Mouse (Mus musculus): ENCODE data around the gene Scn4b. TPM values are rescaled to one million over a fixed set of nuclear protein-coding genes. Genes with fewer than 3 reads are reported as not detected.

The Scn4b gene
- 0.34 and 1.0 TPM in 2 replicates for polyA plus RNA-seq (2012; rRNA removed)

GRCm38 (mm10) chr9:45138191-45139032 is at the start of gene Scn4b:
Scn4b (plus strand) TSS chr9:45138395.
- under 1% methylated on average over 75 of the region's 76 CpGs for WGBS
- no peak for DNase-seq
- TF ChIP-seq CTCF (IDR thresholded peaks at IDR 0.05; ENCODE audit: insufficient read depth, low read length) (no peak), POLR2A (IDR thresholded peaks at IDR 0.05; ENCODE audit: borderline replicate concordance, extremely low read depth, low read depth, low read length) (no peak)
- Histone ChIP-seq H3K4me1 (ENCODE audit: control insufficient read depth, insufficient read depth, low read length) (no peaks in the 10 kb centered on the region), H3K4me3 (replicated peaks; ENCODE audit: extremely low read depth, low read depth, low read length) (peak within 1 kb of the TSS; percentile 5)

GRCm38 (mm10) chr9:45090811-45091210 is 47.4 kb upstream of the Scn4b start:
- 69% methylated on average over 3 of the region's 3 CpGs for WGBS
- TF ChIP-seq POLR2A (IDR thresholded peaks at IDR 0.05; ENCODE audit: borderline replicate concordance, extremely low read depth, low read depth, low read length): no peak
- no peak for TF ChIP-seq CTCF (IDR thresholded peaks at IDR 0.05; ENCODE audit: insufficient read depth, low read length)
- DNase-seq: no peak

GRCm38 (mm10) chr9:45092641-45093040 is 45.6 kb upstream of the Scn4b start:
- no peak overlapping the region for H3K4me3 ChIP-seq (replicated peaks; ENCODE audit: extremely low read depth, low read depth, low read length)
- WGBS: 26% methylated on average over 4 of the region's 4 CpGs
- DNase-seq: peak; percentile 23
- TF ChIP-seq POLR2A (IDR thresholded peaks at IDR 0.05; ENCODE audit: borderline replicate concordance, extremely low read depth, low read depth, low read length) (no peak), CTCF (IDR thresholded peaks at IDR 0.05; ENCODE audit: insufficient read depth, low read length) (no peak)
- H3K4me1 ChIP-seq (ENCODE audit: control insufficient read depth, insufficient read depth, low read length): peaks cover 3% of the 10 kb centered on the region

More at GRCm38 (mm10) chr9:45090811-45091210, 47.4 kb upstream of the Scn4b start:
- Histone ChIP-seq H3K4me3 (replicated peaks; ENCODE audit: extremely low read depth, low read depth, low read length) (no peak overlapping the region), H3K4me1 (ENCODE audit: control insufficient read depth, insufficient read depth, low read length) (peaks cover 3% of the 10 kb centered on the region)

- peaks cover 3% of the 10 kb centered on the region for H3K4me1 ChIP-seq (ENCODE audit: control insufficient read depth, insufficient read depth, low read length)
- TF ChIP-seq CTCF (IDR thresholded peaks at IDR 0.05; ENCODE audit: insufficient read depth, low read length) (no peak), POLR2A (IDR thresholded peaks at IDR 0.05; ENCODE audit: borderline replicate concordance, extremely low read depth, low read depth, low read length) (no peak)
- no peak overlapping the region for H3K4me3 ChIP-seq (replicated peaks; ENCODE audit: extremely low read depth, low read depth, low read length)
- peak; percentile 14 for DNase-seq
- 44% methylated on average over 6 of the region's 6 CpGs for WGBS
Measured at GRCm38 (mm10) chr9:45095149-45095937, 42.9 kb upstream of the Scn4b start.

GRCm38 (mm10) chr9:45097877-45098276 is 40.3 kb upstream of the Scn4b start:
- DNase-seq: no peak
- no peak overlapping the region for H3K4me3 ChIP-seq (replicated peaks; ENCODE audit: extremely low read depth, low read depth, low read length)
- no peaks in the 10 kb centered on the region; the same call in 1 of the 2 replicates for H3K4me1 ChIP-seq (ENCODE audit: control insufficient read depth, insufficient read depth, low read length)
- TF ChIP-seq CTCF (IDR thresholded peaks at IDR 0.05; ENCODE audit: insufficient read depth, low read length) (no peak), POLR2A (IDR thresholded peaks at IDR 0.05; ENCODE audit: borderline replicate concordance, extremely low read depth, low read depth, low read length) (no peak)
- WGBS: 80% methylated on average over 5 of the region's 5 CpGs

- 41% methylated on average over 3 of the region's 3 CpGs for WGBS
- H3K4me3 ChIP-seq (replicated peaks; ENCODE audit: extremely low read depth, low read depth, low read length): no peak overlapping the region
- no peaks in the 10 kb centered on the region; the same call in 1 of the 2 replicates for H3K4me1 ChIP-seq (ENCODE audit: control insufficient read depth, insufficient read depth, low read length)
- no peak for DNase-seq
- TF ChIP-seq POLR2A (IDR thresholded peaks at IDR 0.05; ENCODE audit: borderline replicate concordance, extremely low read depth, low read depth, low read length) (no peak), CTCF (IDR thresholded peaks at IDR 0.05; ENCODE audit: insufficient read depth, low read length) (no peak)
Measured at GRCm38 (mm10) chr9:45098426-45098825, 39.8 kb upstream of the Scn4b start.

GRCm38 (mm10) chr9:45102528-45102927 is 35.7 kb upstream of the Scn4b start:
- Histone ChIP-seq H3K4me1 (ENCODE audit: control insufficient read depth, insufficient read depth, low read length) (no peaks in the 10 kb centered on the region), H3K4me3 (replicated peaks; ENCODE audit: extremely low read depth, low read depth, low read length) (no peak overlapping the region)
- TF ChIP-seq CTCF (IDR thresholded peaks at IDR 0.05; ENCODE audit: insufficient read depth, low read length): no peak
- no peak for TF ChIP-seq POLR2A (IDR thresholded peaks at IDR 0.05; ENCODE audit: borderline replicate concordance, extremely low read depth, low read depth, low read length)
- WGBS: 77% methylated on average over 1 of the region's 1 CpGs
- DNase-seq: no peak

GRCm38 (mm10) chr9:45103211-45103979 is 34.8 kb upstream of the Scn4b start:
- TF ChIP-seq POLR2A (IDR thresholded peaks at IDR 0.05; ENCODE audit: borderline replicate concordance, extremely low read depth, low read depth, low read length) (no peak), CTCF (IDR thresholded peaks at IDR 0.05; ENCODE audit: insufficient read depth, low read length) (no peak)
- H3K4me1 ChIP-seq (ENCODE audit: control insufficient read depth, insufficient read depth, low read length): no peaks in the 10 kb centered on the region
- H3K4me3 ChIP-seq (replicated peaks; ENCODE audit: extremely low read depth, low read depth, low read length): no peak overlapping the region
- no peak for DNase-seq
- 48% methylated on average over 11 of the region's 11 CpGs for WGBS

Data from lung, adult 2 months (tissue).